Mouse (Mus musculus) cortical plate, adult 2 months (tissue): Measurements from ENCODE around the gene Ms4a6b. TPM values are rescaled to one million over a fixed set of nuclear protein-coding genes. Genes with fewer than 3 reads are reported as not detected.

Experiments
- H3K27ac ChIP-seq: fragments of 200-500 bp; 2 replicates; pipeline ENCODE4 v1.5.1; 2012; ENCODE audit warnings: low read length, control low read depth, inconsistent platforms; ENCODE audit not compliant: insufficient read depth
- H3K4me1 ChIP-seq: fragments of 200-500 bp; 2 replicates; pipeline ENCODE4 v1.6.1; 2011; ENCODE audit warnings: low read length; ENCODE audit not compliant: control insufficient read depth, insufficient read depth
- H3K4me3 ChIP-seq: fragments of 200-500 bp; 2 replicates; pipeline ENCODE4 v1.5.1; 2011; ENCODE audit warnings: mild to moderate bottlenecking, low read length, control low read depth; ENCODE audit not compliant: insufficient read depth
- CTCF ChIP-seq: fragments of 200-500 bp; IDR thresholded peaks from 2 replicates; pipeline ENCODE4 v1.5.1; 2011; ENCODE audit warnings: mild to moderate bottlenecking, control low read depth, low read length; ENCODE audit not compliant: insufficient read depth; ENCODE audit errors: extremely low read depth
- POLR2A ChIP-seq: fragments of 200-500 bp; IDR thresholded peaks from 2 replicates; pipeline ENCODE4 v1.6.1; 2011; ENCODE audit warnings: mild to moderate bottlenecking, low read length, control low read depth; ENCODE audit not compliant: insufficient read depth; ENCODE audit errors: extremely low read depth
- polyA plus RNA-seq: library from polyadenylated mRNA; depleted of rRNA; stranded (reverse); fragments of >200 nt; gene quantifications from 2 replicates; pipeline ENCODE4 v1.2.3, GENCODE M21; 2012; rRNA removed

Gene Ms4a6b
- polyA plus RNA-seq, 1 experiment = 2.2 TPM

- TF ChIP-seq CTCF = no peak
- TF ChIP-seq POLR2A = no peak
- no peak overlapping the region for H3K27ac ChIP-seq
- no peak overlapping the region for H3K4me3 ChIP-seq
- no peaks in the 10 kb centered on the region for H3K4me1 ChIP-seq
These were observed 58.7 kb downstream of the Ms4a6b start for GRCm38 (mm10) chr19:11574965-11575364.

Other genes starting within 250 kb of the Ms4a6b start
- gene Ms4a5, start 232.6 kb upstream of the Ms4a6b start, polyA plus RNA-seq = not detected in 2 replicates
- 0.08 and 0.15 TPM in 2 replicates for gene Ms4a14, start 202.1 kb upstream of the Ms4a6b start, polyA plus RNA-seq
- gene Ms4a7, start 180.4 kb upstream of the Ms4a6b start, polyA plus RNA-seq = 0.66 and 1.0 TPM in 2 replicates
- gene Ms4a4a, start 141.0 kb upstream of the Ms4a6b start, polyA plus RNA-seq = 0.17 and 0.21 TPM in 2 replicates
- gene Ms4a4c, start 111.7 kb upstream of the Ms4a6b start, polyA plus RNA-seq = 0.17 TPM in 1 of 2 replicates, not detected in the other
- 0.44 and 0.78 TPM in 2 replicates for gene Ms4a4b, start 73.0 kb upstream of the Ms4a6b start, polyA plus RNA-seq
- gene Ms4a6c, start 47.1 kb upstream of the Ms4a6b start, polyA plus RNA-seq = 0.86 and 1.3 TPM in 2 replicates
- 0.31 and 0.62 TPM in 2 replicates for gene Gm8369, start 30.6 kb upstream of the Ms4a6b start, polyA plus RNA-seq
- gene Ms4a4d, start 20.3 kb downstream of the Ms4a6b start, polyA plus RNA-seq = not detected in 2 replicates
- 1.5 and 1.8 TPM in 2 replicates for gene Ms4a6d, start 88.3 kb downstream of the Ms4a6b start, polyA plus RNA-seq
- 0.06 TPM in 1 of 2 replicates, not detected in the other for gene Ms4a2, start 107.2 kb downstream of the Ms4a6b start, polyA plus RNA-seq
- not detected in 2 replicates for gene Ms4a3, start 124.3 kb downstream of the Ms4a6b start, polyA plus RNA-seq
- not detected in 2 replicates for gene Oosp2, start 144.0 kb downstream of the Ms4a6b start, polyA plus RNA-seq
- gene Oosp1, start 174.6 kb downstream of the Ms4a6b start, polyA plus RNA-seq = not detected in 2 replicates
- gene Oosp3, start 180.5 kb downstream of the Ms4a6b start, polyA plus RNA-seq = not detected in 2 replicates
- gene Gif, start 231.0 kb downstream of the Ms4a6b start, polyA plus RNA-seq = not detected in 2 replicates